Mouse (Mus musculus): Measurements from ENCODE around the gene Olfr986.
A peak's percentile ranks its signal among the peaks of the same experiment; 100 is the strongest.
"Not testable (repeated sequence)": the region's sequence is repeated elsewhere in the genome, so short reads cannot be mapped to it uniquely, and the experiment has no call there.

Gene Olfr986

GRCm38 (mm10) chr9:40180620-40181019 lies at the start of gene Olfr986:
TSS of gene Olfr986 (plus strand) at chr9:40180920.
- no peak for DNase-seq (ENCODE audit: low spot score)

GRCm38 (mm10) chr9:40136987-40137688 lies 43.6 kb upstream of the Olfr986 start:
- DNase-seq (ENCODE audit: low spot score) = no peak

GRCm38 (mm10) chr9:40139484-40139883 lies 41.2 kb upstream of the Olfr986 start:
- no peak for DNase-seq (ENCODE audit: low spot score)

- no peak for DNase-seq (ENCODE audit: low spot score)
Measured at GRCm38 (mm10) chr9:40141544-40141943, 39.2 kb upstream of the Olfr986 start.

- DNase-seq (ENCODE audit: low spot score) = no peak
Measured at GRCm38 (mm10) chr9:40155118-40155644, 25.5 kb upstream of the Olfr986 start.

- peak; percentile 6 for DNase-seq (ENCODE audit: low spot score)
Measured at GRCm38 (mm10) chr9:40166446-40166845, 14.3 kb upstream of the Olfr986 start.

- DNase-seq (ENCODE audit: low spot score) = no peak
Measured at GRCm38 (mm10) chr9:40177017-40177416, 3.7 kb upstream of the Olfr986 start.

- not testable (repeated sequence) for DNase-seq (ENCODE audit: low spot score)
Measured at GRCm38 (mm10) chr9:40185166-40185565, 4.4 kb downstream of the Olfr986 start.

GRCm38 (mm10) chr9:40191086-40191876 lies 10.6 kb downstream of the Olfr986 start:
- DNase-seq (ENCODE audit: low spot score) = no peak

GRCm38 (mm10) chr9:40192098-40193038 lies 11.6 kb downstream of the Olfr986 start, which contains the start of gene Zfp202:
TSS of gene Zfp202 (plus strand) at chr9:40192316.
- peak; percentile 86 for DNase-seq (ENCODE audit: low spot score)

GRCm38 (mm10) chr9:40195981-40196380 lies 15.3 kb downstream of the Olfr986 start:
- peak; percentile 11 for DNase-seq (ENCODE audit: low spot score)

- no peak for DNase-seq (ENCODE audit: low spot score)
Measured at GRCm38 (mm10) chr9:40206546-40206950, 25.8 kb downstream of the Olfr986 start.

- DNase-seq (ENCODE audit: low spot score) = no peak
Measured at GRCm38 (mm10) chr9:40210744-40211143, 30.0 kb downstream of the Olfr986 start.

- no peak for DNase-seq (ENCODE audit: low spot score)
Measured at GRCm38 (mm10) chr9:40214058-40214457, 33.3 kb downstream of the Olfr986 start.

- no peak for DNase-seq (ENCODE audit: low spot score)
Measured at GRCm38 (mm10) chr9:40216651-40217050, 35.9 kb downstream of the Olfr986 start.

GRCm38 (mm10) chr9:40224289-40224688 lies 43.6 kb downstream of the Olfr986 start:
- no peak for DNase-seq (ENCODE audit: low spot score)

- DNase-seq (ENCODE audit: low spot score) = peak; percentile 42
Measured at GRCm38 (mm10) chr9:40227874-40228789, 47.4 kb downstream of the Olfr986 start.

- no peak for DNase-seq (ENCODE audit: low spot score)
Measured at GRCm38 (mm10) chr9:40228804-40229331, 48.1 kb downstream of the Olfr986 start.

- DNase-seq (ENCODE audit: low spot score) = no peak
Measured at GRCm38 (mm10) chr9:40229479-40229878, 48.8 kb downstream of the Olfr986 start.

GRCm38 (mm10) chr9:40231019-40231418 lies 50.3 kb downstream of the Olfr986 start:
- no peak for DNase-seq (ENCODE audit: low spot score)
